Mouse (Mus musculus): ENCODE measurements around the gene Btbd1. TPM values are rescaled to one million over a fixed set of nuclear protein-coding genes. Genes with fewer than 3 reads are reported as not detected.

Gene Btbd1
- 22.0 and 34.1 TPM in 2 replicates for polyA plus RNA-seq (2012)

- no peak for TF ChIP-seq GATA1 (IDR thresholded peaks at IDR 0.05; ENCODE audit: low read length)
These were observed at the start of gene Btbd1 for GRCm38 (mm10) chr7:81829379-81829894. Gene Btbd1, minus strand, starts transcription at chr7:81829431.

GRCm38 (mm10) chr7:81875372-81875771, 46.1 kb upstream of the Btbd1 start:
- no peak for TF ChIP-seq GATA1 (IDR thresholded peaks at IDR 0.05; ENCODE audit: low read length)

DNA sequence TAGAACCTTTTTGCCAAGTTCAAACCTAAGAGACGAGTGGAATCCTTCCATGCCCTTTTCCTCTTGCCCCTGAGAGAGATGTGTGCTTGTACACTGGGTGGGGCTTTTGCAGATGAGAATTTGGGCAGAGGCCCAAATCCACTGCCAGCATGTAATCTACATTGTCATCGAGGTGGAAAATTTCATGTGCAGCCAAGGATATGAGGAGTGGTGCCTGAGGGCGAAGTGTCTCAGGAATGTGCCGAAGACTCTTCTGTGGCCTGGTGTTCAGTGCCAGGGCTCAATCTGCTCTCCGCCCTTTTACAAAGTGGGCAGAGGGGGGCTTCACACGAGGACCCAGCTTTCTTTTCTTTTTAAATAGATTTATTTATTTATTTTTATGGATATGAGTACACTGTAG, 45.4 kb upstream of the Btbd1 start:
- TF ChIP-seq GATA1 (IDR thresholded peaks at IDR 0.05; ENCODE audit: low read length), result no peak

DNA sequence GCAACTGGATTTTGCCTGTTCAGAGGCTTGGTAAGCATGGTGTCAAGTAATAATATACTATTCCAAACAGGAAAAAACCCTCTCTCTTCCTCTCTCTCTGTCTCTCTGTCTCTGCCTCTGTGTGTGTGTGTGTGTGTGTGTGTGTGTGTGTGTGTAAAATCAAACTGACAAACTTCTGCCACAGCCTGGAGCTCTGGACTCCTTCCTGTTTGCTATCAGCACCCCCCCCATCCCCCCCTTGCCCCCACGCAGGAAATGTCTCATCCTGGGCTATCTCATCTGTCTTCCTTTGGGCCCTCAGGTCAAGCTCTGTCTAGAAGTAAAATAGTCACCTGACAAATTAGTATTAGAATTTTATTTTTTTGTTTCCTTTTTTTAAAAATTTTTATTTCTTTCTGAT, 44.6 kb upstream of the Btbd1 start:
- TF ChIP-seq GATA1 (IDR thresholded peaks at IDR 0.05; ENCODE audit: low read length), result no peak

- TF ChIP-seq GATA1 (IDR thresholded peaks at IDR 0.05; ENCODE audit: low read length), result no peak
These were observed 43.3 kb upstream of the Btbd1 start for GRCm38 (mm10) chr7:81872493-81873013.

DNA sequence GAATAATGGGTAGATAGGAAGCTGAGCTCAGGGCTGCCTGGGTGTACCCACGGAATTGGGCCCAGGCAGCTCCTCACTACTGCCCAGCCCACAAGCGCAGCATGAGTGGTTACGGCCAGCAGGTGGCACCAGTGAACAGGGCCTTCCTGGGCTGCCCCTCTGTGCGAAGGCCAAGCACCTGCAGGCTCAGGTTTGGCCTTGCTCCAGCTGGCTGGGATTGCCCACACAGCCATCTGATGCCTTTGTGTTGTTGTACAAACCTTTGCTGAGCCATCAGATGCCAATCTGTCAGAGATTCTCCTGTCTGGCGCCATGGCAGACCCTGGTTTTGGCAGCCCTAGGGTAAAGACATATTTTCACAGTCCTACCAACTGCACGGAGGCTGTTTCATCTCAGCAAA, 38.9 kb upstream of the Btbd1 start:
- no peak for TF ChIP-seq GATA1 (IDR thresholded peaks at IDR 0.05; ENCODE audit: low read length)

DNA sequence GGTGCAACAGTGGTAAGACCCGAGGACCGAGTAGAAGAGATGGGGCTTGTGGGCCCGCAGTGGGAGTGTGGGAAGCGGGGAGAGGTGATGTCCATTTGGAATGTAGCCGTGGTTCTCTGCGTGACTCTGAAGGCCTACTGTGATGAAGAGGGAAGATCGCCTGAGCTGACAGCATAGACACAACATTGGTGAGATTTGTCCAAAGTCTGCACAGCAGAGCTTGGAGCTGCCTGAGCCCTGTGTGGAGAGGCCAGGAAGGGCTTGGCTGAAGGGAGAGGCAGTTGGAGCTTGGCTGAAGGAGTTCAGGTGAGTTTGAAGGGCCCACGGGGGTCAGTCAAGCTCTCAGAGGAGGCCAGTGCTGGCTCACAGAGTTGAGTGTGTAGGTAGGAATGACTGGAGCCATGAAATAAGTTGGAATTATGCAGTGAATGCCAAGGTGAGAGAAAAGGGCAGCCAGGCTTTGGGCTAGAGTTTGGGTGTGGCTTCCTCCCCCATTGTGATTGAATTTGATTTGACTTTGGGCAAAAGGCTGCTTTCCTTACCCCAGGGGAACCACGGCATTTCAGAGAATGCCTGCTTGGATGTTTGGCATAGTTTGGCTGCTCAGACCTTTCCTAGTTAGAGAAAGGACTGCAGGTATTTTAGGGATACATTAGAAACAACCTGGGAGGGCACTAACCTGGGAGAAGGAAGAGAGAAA, 38.1 kb upstream of the Btbd1 start:
- no peak for TF ChIP-seq GATA1 (IDR thresholded peaks at IDR 0.05; ENCODE audit: low read length)

- no peak for TF ChIP-seq GATA1 (IDR thresholded peaks at IDR 0.05; ENCODE audit: low read length)
These were observed 36.7 kb upstream of the Btbd1 start for GRCm38 (mm10) chr7:81865937-81866336.

DNA sequence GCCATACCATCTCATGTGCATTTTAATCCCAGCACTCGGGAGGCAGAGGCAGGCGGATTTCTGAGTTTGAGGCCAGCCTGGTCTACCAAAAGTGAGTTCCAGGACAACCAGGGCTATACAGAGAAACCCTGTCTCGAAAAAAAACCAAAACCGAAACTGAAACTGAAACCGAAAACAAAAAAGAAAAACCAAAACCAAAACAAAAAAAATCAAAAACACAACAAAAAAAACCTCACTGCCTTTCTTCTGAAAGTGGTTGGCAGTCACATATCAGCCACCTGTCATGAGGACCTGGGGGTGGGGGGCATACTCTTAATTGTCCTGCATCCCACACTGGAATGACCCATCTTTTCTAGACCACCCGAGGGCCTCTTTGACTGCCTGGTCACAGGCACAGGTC, 35.3 kb upstream of the Btbd1 start:
- no peak for TF ChIP-seq GATA1 (IDR thresholded peaks at IDR 0.05; ENCODE audit: low read length)

DNA sequence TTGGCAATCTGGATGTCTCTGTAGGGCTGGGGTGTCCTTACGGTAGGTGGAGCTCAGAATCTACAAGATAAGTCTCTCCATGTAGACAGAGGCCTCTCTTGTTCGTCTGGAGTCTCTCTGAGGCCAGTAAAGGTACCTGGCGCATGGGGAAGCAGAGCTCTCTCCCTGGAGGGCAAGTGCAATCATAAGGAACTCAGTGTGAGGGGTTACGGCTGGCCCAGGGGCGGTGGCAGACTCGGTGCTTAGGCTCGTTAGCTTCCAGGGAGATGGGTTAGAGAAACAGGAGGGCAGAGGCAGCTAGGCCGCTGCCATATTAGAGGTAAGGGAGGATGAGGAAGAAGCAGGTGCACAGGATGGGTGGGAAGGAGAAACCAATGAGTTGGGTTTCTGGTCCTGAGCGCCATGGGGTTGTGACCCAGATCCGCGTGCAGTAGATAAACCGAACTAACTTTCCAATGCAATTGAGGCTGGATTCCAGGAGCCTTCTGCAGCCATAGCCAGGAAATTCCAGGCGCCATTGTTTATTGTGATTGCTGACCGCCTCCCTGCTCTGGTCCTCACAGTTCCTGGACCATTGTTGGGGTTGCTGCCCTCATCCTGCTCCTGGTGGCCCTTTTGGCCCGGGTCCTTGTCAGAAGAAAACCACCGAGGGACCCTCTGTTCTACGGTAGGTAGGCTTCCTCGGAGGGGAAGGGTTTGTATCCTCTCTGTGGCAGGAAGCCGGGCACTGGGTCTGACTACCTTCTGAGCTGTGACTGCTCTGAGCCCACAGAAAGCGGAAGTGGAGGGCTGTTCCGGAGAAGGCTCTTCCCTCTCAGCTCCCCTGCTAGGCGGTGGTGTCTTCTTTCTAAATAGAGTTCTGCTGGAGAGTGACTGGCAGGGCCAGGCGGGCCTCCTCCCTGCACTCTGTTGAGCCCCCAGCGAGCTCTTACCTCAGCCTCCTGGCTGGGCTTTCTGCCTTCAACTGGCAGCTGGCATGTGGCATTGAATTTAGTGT, 33.7 kb upstream of the Btbd1 start:
- no peak for TF ChIP-seq GATA1 (IDR thresholded peaks at IDR 0.05; ENCODE audit: low read length)

- no peak for TF ChIP-seq GATA1 (IDR thresholded peaks at IDR 0.05; ENCODE audit: low read length)
These were observed 32.7 kb upstream of the Btbd1 start for GRCm38 (mm10) chr7:81861921-81862320.

GRCm38 (mm10) chr7:81861461-81861860, 32.2 kb upstream of the Btbd1 start:
- TF ChIP-seq GATA1 (IDR thresholded peaks at IDR 0.05; ENCODE audit: low read length), result no peak

GRCm38 (mm10) chr7:81860996-81861395, 31.8 kb upstream of the Btbd1 start:
- no peak for TF ChIP-seq GATA1 (IDR thresholded peaks at IDR 0.05; ENCODE audit: low read length)

DNA sequence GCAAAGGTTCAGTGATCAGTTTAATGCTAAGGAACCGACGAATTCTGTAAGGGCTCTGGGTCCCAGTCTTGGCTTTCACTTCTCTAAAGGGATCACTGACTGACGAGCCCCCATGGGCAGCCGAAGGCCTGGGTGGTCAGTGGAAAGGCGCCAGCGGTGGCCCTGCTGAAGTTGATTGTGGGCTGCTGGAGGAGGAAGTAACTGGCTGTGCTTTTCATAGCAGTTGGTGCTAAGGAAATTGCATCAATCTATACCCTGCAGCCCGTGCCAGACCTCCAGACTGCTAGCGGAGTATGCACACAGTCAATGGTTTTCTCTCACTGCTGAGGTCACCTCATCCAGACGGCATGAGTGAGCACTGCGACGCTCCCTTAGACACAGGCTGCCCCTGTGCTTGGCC, 30.8 kb upstream of the Btbd1 start:
- TF ChIP-seq GATA1 (IDR thresholded peaks at IDR 0.05; ENCODE audit: low read length), result no peak

DNA sequence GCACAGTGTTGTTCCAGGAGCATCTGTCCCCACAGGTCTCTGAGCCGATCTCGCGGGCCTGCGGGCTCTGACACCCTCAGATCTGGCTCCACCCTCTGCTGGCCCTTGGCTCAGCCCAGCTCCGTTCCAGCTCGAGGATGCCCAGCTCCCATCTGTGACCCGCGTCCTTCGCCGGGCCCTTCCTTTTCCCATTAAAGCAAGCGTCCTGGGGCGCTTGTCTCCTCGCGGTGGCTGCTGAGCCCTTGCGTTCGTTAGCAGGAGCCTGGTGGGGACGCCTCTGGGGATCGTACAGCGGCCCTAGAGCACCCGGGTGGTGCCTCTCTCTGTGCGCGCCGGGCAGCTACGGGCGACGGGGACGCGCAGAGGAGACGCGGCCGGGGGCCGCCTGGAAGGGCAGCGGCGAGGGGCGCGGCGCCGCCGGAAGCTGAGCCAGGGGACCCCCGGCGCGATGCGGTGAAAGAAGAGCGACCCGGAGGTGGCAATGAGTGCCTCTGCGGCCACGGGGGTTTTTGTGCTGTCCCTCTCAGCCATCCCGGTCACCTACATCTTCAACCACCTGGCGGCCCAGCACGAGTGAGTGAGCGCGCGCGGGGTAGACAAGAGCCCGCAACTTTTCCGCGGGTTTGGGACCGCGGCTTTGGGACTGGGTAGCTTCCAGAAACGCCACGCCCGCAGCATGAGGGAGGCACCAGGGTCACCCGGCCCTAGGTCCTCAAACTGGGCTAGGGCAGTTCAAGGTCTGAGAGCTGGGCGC, 29.9 kb upstream of the Btbd1 start, which contains the start of gene Tm6sf1:
Tm6sf1 (plus strand) TSS at position 34 of the 754 bp plus-strand sequence.
- no peak for TF ChIP-seq GATA1 (IDR thresholded peaks at IDR 0.05; ENCODE audit: low read length)

Measured in G1E-ER4 (cell line).